Mouse (Mus musculus) kidney, adult 2 months (tissue): ENCODE measurements around the gene Plaur.

ENCODE experiments used
- CTCF ChIP-seq: fragments of 200-500 bp; conservative IDR thresholded peaks from 2 replicates; pipeline ENCODE4 v1.5.1; 2011; ENCODE audit warnings: low read depth, mild to moderate bottlenecking, control low read depth, low read length, moderate library complexity, mixed read lengths; ENCODE audit not compliant: insufficient read depth, insufficient read length
- POLR2A ChIP-seq: fragments of 200-500 bp; IDR thresholded peaks from one replicate; pipeline ENCODE4 v1.6.1; 2011; ENCODE audit warnings: low read depth, low read length, control low read depth

- TF ChIP-seq POLR2A (no peak), CTCF (no peak)
Measured at GRCm38 (mm10) chr7:24506065-24506459, 43.8 kb downstream of the Plaur start.
